Mouse (Mus musculus) brown adipose tissue, adult 24 weeks (tissue): ENCODE measurements around the gene Sult1c1. TPM values are rescaled to one million over a fixed set of nuclear protein-coding genes. Genes with fewer than 3 reads are reported as not detected.
"Not testable (repeated sequence)": the region's sequence is repeated elsewhere in the genome, so short reads cannot be mapped to it uniquely, and the experiment has no call there.

Experiments
- H3K27ac ChIP-seq: fragments of 200-500 bp; replicated peaks from 2 replicates; pipeline ENCODE4 v1.5.1; 2012; ENCODE audit warnings: low read depth, mild to moderate bottlenecking, low read length
- H3K4me1 ChIP-seq: fragments of 200-500 bp; 2 replicates; pipeline ENCODE4 v1.6.1; 2012; ENCODE audit warnings: low read length, mixed read lengths; ENCODE audit not compliant: control insufficient read depth, insufficient read depth, insufficient read length
- H3K4me3 ChIP-seq: fragments of 200-500 bp; 2 replicates; pipeline ENCODE4 v1.5.1; 2012; ENCODE audit warnings: low read depth, mild to moderate bottlenecking, low read length, moderate library complexity; ENCODE audit not compliant: insufficient read depth
- polyA plus RNA-seq: library from polyadenylated mRNA; stranded (reverse); fragments of >200 nt; gene quantifications from 2 replicates; pipeline ENCODE4 v1.2.4, GENCODE M21; 2012; ENCODE audit not compliant: missing spikeins, insufficient read depth, insufficient read length

Gene Sult1c1
- not detected in 2 replicates for polyA plus RNA-seq

- no peaks in the 10 kb centered on the region for H3K4me1 ChIP-seq
- H3K4me3 ChIP-seq, result no peak within 1 kb of the TSS
- no peak within 1 kb of the TSS for H3K27ac ChIP-seq
These were observed at the start of gene Sult1c1 for GRCm38 (mm10) chr17:53990574-53990973. TSS of gene Sult1c1 (minus strand) at chr17:53990674.

- H3K4me1 ChIP-seq, result no peaks in the 10 kb centered on the region
- no peak overlapping the region for H3K4me3 ChIP-seq
- H3K27ac ChIP-seq, result no peak overlapping the region
These were observed 23.7 kb upstream of the Sult1c1 start for GRCm38 (mm10) chr17:54014204-54014603.

GRCm38 (mm10) chr17:54011196-54011595, 20.7 kb upstream of the Sult1c1 start:
- Histone ChIP-seq H3K4me3 (no peak overlapping the region), H3K4me1 (no peaks in the 10 kb centered on the region), H3K27ac (no peak overlapping the region)

GRCm38 (mm10) chr17:54010536-54010935, 20.1 kb upstream of the Sult1c1 start:
- not testable (repeated sequence) for H3K4me1 ChIP-seq, H3K27ac ChIP-seq, H3K4me3 ChIP-seq

GRCm38 (mm10) chr17:54003522-54003921, 13.0 kb upstream of the Sult1c1 start:
- Histone ChIP-seq H3K4me3 (no peak overlapping the region), H3K4me1 (no peaks in the 10 kb centered on the region), H3K27ac (no peak overlapping the region)

GRCm38 (mm10) chr17:53973606-53974005, 16.9 kb downstream of the Sult1c1 start:
- Histone ChIP-seq H3K4me3 (no peak overlapping the region), H3K27ac (no peak overlapping the region), H3K4me1 (no peaks in the 10 kb centered on the region)

GRCm38 (mm10) chr17:53941569-53942162, 48.8 kb downstream of the Sult1c1 start:
- no peak overlapping the region for H3K4me3 ChIP-seq
- no peaks in the 10 kb centered on the region for H3K4me1 ChIP-seq
- H3K27ac ChIP-seq, result no peak overlapping the region

GRCm38 (mm10) chr17:53940726-53941125, 49.7 kb downstream of the Sult1c1 start:
- H3K4me3 ChIP-seq, result no peak overlapping the region
- H3K4me1 ChIP-seq, result no peaks in the 10 kb centered on the region
- H3K27ac ChIP-seq, result no peak overlapping the region

Other genes starting within 250 kb of the Sult1c1 start
- gene Sult1c2, start 144.3 kb downstream of the Sult1c1 start, polyA plus RNA-seq, result not detected in 2 replicates